Mouse (Mus musculus) granulocyte monocyte progenitor cell, adult 5-6 weeks (primary cell): ENCODE measurements around the gene Ptpn7. TPM values are rescaled to one million over a fixed set of nuclear protein-coding genes. Genes with fewer than 3 reads are reported as not detected.
"Not testable (repeated sequence)": the region's sequence is repeated elsewhere in the genome, so short reads cannot be mapped to it uniquely, and the experiment has no call there.

Experiments used
- ATAC-seq: replicated peaks from 2 replicates; pipeline ENCODE4 v1.8.0; 2016; ENCODE audit warnings: mild to moderate bottlenecking, moderate TSS enrichment, inconsistent platforms; ENCODE audit not compliant: poor library complexity, severe bottlenecking
- total RNA-seq, 2 experiments: library from RNA; stranded (forward) in 1 of 2; stranded (reverse) in 1 of 2; fragments of 200-712, 200-1000 nt in 1 of 2; fragments of >200 nt in 1 of 2; fragmentation: Nextera tagmentation in 1 of 2; gene quantifications; 2 replicates each; pipeline ENCODE4 v1.2.3; 2014 to 2017

Ptpn7 gene
- total RNA-seq, 2 experiments from 2014 or later, result 112 to 133 TPM

GRCm38 (mm10) chr1:135181880-135182623 lies 49.6 kb downstream of the Ptpn7 start:
- no peak for ATAC-seq

GRCm38 (mm10) chr1:135182975-135183374 lies 50.5 kb downstream of the Ptpn7 start:
- no peak for ATAC-seq

GRCm38 (mm10) chr1:135183448-135183847 lies 50.9 kb downstream of the Ptpn7 start:
- ATAC-seq, result no peak

- no peak for ATAC-seq
These were observed 51.6 kb downstream of the Ptpn7 start for GRCm38 (mm10) chr1:135183941-135184570.

- no peak for ATAC-seq
These were observed 53.4 kb downstream of the Ptpn7 start for GRCm38 (mm10) chr1:135185936-135186335.

- ATAC-seq, result no peak
These were observed 53.9 kb downstream of the Ptpn7 start for GRCm38 (mm10) chr1:135186427-135186826.

- ATAC-seq, result not testable (repeated sequence)
These were observed 54.5 kb downstream of the Ptpn7 start for GRCm38 (mm10) chr1:135187016-135187415.

- ATAC-seq, result no peak
These were observed 55.7 kb downstream of the Ptpn7 start for GRCm38 (mm10) chr1:135188197-135188596.

GRCm38 (mm10) chr1:135189186-135189585 lies 56.7 kb downstream of the Ptpn7 start:
- no peak for ATAC-seq

- not testable (repeated sequence) for ATAC-seq
These were observed 61.8 kb downstream of the Ptpn7 start for GRCm38 (mm10) chr1:135194335-135194734.

Other genes starting within 250 kb of the Ptpn7 start
- gene Ppp1r12b, start 176.8 kb upstream of the Ptpn7 start, total RNA-seq (2014; fragmentation: Nextera tagmentation), result 2.8 and 6.2 TPM in 2 replicates
- 6.1 and 6.3 TPM in 2 replicates for gene Ppp1r12b, start 176.8 kb upstream of the Ptpn7 start, total RNA-seq (2017)
- 36.6 and 46.7 TPM in 2 replicates for gene Ube2t, start 170.1 kb upstream of the Ptpn7 start, total RNA-seq (2014; fragmentation: Nextera tagmentation)
- gene Ube2t, start 170.1 kb upstream of the Ptpn7 start, total RNA-seq (2017), result 12.2 and 14.9 TPM in 2 replicates
- not detected in 2 replicates for gene Lgr6, start 27.4 kb upstream of the Ptpn7 start, total RNA-seq (2014; fragmentation: Nextera tagmentation)
- 0.04 TPM in 1 of 2 replicates, not detected in the other for gene Lgr6, start 27.4 kb upstream of the Ptpn7 start, total RNA-seq (2017)
- gene Arl8a, start 14.1 kb downstream of the Ptpn7 start, total RNA-seq (2014; fragmentation: Nextera tagmentation), result 35.6 and 48.5 TPM in 2 replicates
- 18.3 and 20.3 TPM in 2 replicates for gene Arl8a, start 14.1 kb downstream of the Ptpn7 start, total RNA-seq (2017)
- not detected in 2 replicates for gene Gpr37l1, start 35.0 kb downstream of the Ptpn7 start, total RNA-seq (2014; fragmentation: Nextera tagmentation)
- gene Gpr37l1, start 35.0 kb downstream of the Ptpn7 start, total RNA-seq (2017), result not detected in 2 replicates
- gene Elf3, start 125.9 kb downstream of the Ptpn7 start, total RNA-seq (2014; fragmentation: Nextera tagmentation), result not detected in 2 replicates
- gene Elf3, start 125.9 kb downstream of the Ptpn7 start, total RNA-seq (2017), result not detected in 2 replicates
- gene Rnpep, start 151.4 kb downstream of the Ptpn7 start, total RNA-seq (2014; fragmentation: Nextera tagmentation), result 118 and 165 TPM in 2 replicates
- gene Rnpep, start 151.4 kb downstream of the Ptpn7 start, total RNA-seq (2017), result 82.9 and 91.2 TPM in 2 replicates
- gene Timm17a, start 181.1 kb downstream of the Ptpn7 start, total RNA-seq (2014; fragmentation: Nextera tagmentation), result 49.9 and 66.7 TPM in 2 replicates
- 26.9 and 40.4 TPM in 2 replicates for gene Timm17a, start 181.1 kb downstream of the Ptpn7 start, total RNA-seq (2017)
- gene Lmod1, start 192.1 kb downstream of the Ptpn7 start, total RNA-seq (2014; fragmentation: Nextera tagmentation), result not detected in 2 replicates
- gene Lmod1, start 192.1 kb downstream of the Ptpn7 start, total RNA-seq (2017), result not detected in 2 replicates
- not detected in 2 replicates for gene Shisa4, start 242.5 kb downstream of the Ptpn7 start, total RNA-seq (2014; fragmentation: Nextera tagmentation)
- not detected in 2 replicates for gene Shisa4, start 242.5 kb downstream of the Ptpn7 start, total RNA-seq (2017)